Mouse (Mus musculus) kidney, adult 2 months (tissue): ENCODE data around the gene Otub2.

Source experiments
- CTCF ChIP-seq: fragments of 200-500 bp; conservative IDR thresholded peaks from 2 replicates; pipeline ENCODE4 v1.5.1; 2011; ENCODE audit warnings: low read depth, mild to moderate bottlenecking, control low read depth, low read length, moderate library complexity, mixed read lengths; ENCODE audit not compliant: insufficient read depth, insufficient read length
- POLR2A ChIP-seq: fragments of 200-500 bp; IDR thresholded peaks from one replicate; pipeline ENCODE4 v1.6.1; 2011; ENCODE audit warnings: low read depth, low read length, control low read depth

DNA sequence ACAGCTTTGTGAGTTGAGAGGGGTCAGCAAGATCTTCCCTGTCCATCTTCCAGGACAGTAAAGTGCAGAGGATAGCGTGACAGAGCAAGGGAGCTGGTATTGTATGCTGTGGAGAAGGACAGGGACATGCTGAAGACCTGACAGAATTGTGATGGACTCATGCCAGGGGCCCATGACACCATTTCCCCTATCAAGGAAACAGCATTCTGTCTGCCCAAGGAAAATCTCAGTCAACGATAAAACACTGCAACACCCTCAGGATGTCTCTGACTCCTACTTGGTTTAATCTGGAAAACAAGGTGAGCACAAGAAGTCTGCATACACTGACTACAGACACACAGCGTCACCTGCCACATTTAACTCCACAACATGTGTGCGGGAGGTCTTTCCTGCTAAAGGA lies 19.2 kb downstream of the Otub2 start, which contains the start of gene 9330161L09Rik:
- TF ChIP-seq CTCF (no peak), POLR2A (no peak)
